Mouse (Mus musculus) c-Kit-positive CD71-positive TER-119-negative erythroid progenitor cells, embryonic 14.5 days (primary cell): ENCODE data around the gene Nup210.

Source experiments
- DNase-seq: peaks from one replicate; pipeline ENCODE4 v3.0.0-alpha.2; 2013; ENCODE audit warnings: low read depth

The Nup210 gene

DNA sequence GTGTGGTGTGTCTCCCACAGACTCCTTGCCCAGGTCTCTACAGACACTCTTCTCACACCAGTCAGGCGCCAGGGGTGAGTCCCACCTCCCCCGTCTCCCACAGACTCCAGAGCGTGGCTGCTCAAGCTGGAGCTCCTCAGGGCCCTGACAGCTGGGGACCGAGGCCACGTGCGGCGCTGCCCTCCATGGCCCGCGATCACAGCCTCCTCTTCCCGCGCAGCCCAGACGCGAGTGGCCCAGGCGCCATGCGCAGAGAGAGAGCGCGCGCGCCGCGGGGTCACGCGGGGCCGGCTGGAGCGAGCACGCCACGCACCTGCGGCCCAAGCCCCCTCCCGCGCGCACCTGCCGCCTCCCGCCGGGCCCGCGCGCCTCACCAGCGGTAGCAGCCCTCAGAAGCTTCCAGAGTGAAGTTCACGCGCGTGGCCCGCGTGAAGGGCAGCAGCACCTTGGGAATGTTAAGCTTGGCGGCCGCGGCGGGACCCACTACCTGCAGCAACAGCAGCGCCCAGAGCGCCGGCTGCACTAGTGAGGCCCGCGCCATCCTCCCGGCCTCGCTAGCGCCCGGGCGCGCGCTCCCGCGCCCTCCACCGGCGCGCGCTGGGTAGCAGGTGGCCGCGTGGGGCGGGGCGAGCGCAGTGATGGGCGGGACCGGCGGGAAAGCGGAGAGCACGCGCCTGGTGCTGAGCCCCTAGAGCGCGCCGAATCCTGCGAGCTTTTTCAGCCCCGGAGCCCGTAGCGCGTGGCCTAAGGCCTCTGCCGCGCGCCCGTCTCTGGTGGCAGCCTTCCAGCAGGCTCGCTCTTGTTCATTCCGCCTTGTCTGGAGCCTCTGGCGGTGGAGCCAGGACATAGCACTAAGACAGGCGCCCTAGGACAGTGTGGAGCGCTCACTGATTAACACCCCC is at the start of gene Nup210:
Gene Nup210 (minus strand): TSS at position 586 of the 902 bp plus-strand sequence.
- DNase-seq = peak; percentile 73

DNA sequence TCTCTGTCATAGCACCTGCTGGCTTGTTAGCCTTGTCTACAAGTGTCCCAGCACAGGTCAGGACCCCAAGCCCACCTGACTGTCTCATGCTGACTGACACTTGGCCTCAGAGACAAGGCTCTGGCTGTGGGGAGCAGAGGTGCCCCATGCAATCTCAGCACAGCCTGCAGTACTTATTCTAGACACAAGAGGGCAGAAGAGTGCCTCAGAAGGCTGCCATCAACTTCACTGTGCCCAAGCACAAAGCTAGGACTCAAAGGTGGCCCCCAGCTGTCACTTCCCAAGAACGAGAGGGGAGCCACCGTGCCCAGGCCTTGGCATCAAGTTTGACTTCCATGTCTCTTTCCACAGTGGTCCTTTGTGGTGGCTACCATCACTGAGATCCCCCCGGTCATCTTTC is 48.6 kb upstream of the Nup210 start:
- peak; percentile 73 for DNase-seq

DNA sequence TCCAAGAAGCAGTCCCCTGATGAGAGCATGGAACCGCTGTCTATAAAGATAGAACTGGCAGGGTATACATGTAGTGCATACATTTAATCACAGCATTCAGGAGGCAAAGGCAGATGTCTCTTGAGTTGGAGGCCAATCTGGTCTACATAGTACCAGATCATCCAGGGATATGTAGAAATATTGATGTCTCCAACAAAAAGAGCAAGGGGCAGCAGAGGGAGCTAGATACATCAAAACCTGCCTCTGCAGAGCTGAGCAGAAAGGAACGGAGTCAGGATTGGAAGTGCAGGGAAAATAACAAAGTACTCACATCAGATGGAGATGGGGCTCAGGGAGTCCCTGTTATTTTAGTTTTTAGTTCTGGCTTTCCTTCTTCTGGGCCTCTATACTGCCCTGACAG is 48.0 kb upstream of the Nup210 start:
- DNase-seq = no peak

DNA sequence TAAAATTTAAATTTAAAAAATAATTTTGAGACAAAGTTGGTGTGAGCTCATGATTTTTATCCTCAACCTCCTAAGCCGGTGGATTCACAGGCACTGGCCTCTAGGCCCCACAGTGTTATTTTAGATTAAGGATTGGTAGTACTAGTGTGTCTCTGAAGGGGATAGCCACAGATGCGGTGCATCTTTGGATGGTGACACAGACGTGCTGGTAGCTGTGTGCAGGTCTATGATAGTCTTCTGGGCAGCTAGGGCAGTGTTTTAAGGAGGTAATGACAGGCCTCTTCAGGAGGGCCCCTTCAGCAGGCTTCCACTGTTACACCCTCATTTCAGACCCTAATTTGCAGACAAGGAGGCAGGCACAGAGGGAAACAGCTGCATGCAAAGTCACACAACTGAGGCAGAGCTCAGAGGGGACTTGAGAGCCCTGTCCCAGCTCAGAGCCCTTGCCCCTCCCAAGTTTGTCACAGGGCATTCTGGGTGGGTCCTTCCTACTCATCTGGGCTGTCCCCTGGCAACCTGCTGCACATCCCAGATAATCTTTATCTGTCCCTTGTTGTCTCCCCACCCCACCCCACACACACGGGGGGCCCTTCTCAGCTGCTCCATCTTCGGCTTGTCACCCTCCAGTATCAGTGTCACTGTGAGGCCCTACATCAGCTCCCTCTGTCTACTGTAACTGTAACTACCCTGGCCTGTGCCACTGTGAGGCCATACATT is 46.7 kb upstream of the Nup210 start:
- peak; percentile 88 for DNase-seq

DNA sequence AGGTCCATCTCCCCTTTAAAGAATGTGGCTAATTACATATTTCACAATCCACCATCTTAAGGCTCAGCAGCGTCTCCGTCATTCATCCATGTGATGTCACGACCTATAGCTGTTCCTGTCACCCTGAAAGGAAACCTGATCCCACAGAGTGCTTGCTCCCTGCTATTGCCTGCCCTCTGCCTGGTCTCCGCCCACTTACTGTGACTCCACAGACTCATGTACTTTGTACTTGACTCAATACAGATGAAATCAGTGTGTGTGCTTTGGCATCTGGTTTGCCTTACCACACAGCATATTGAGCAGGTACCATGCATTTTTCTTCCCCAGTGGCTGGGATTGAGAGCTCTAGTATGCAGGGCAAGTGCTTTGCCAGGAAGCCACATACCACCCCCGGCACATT is 45.7 kb upstream of the Nup210 start:
- no peak for DNase-seq

DNA sequence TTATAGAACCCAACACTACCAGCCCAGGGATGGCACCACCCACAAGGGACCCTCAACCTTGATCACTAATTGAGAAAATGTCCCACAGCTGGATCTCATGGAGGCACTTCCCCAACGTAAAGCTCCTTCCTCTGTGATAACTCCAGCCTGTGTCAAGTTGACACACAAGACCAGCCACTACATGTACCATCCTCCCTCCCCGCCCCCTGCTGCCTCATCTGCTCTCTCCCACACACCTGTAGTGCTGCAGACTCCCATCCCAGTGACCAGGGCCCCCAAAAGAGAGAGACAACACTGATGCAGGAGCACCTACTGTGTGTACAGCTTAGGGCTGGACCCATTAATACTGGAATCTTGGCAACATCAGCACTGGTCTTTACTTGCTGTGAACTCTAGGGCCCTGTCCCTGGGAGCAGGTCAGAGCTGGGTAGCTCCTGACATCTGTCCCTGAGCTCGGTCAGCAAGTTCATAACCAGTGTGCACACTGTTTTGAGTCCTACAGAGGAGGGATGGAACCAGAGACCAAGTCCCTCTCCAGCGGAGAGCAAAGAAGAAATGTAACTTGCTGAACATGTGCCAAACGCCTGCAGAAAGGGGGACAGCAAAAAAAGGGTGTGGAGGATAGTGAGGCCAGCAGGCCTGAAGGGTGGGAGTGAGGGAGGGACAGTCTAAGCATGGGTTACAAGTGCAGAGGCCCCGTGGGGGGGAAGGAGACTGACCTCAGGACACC is 45.0 kb upstream of the Nup210 start:
- no peak for DNase-seq

DNA sequence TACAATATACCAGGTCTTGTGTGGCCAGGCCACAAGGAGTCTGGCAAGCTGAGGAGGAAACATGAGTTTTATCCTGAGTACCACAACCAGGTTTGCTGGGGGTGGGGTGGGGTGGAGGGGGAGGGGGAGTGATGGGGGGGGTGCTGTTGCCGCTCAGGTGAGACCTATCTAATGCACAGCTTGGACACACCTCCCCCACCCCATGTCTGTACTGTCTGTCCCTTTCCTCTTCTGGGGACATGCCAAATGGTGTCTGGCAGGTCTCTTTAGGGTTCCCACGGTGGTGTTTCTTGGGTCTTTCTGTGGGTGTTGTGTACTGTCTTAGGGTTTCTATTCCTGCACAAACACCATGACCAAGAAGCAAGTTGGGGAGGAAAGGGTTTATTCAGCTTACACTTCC is 44.3 kb upstream of the Nup210 start:
- no peak for DNase-seq

DNA sequence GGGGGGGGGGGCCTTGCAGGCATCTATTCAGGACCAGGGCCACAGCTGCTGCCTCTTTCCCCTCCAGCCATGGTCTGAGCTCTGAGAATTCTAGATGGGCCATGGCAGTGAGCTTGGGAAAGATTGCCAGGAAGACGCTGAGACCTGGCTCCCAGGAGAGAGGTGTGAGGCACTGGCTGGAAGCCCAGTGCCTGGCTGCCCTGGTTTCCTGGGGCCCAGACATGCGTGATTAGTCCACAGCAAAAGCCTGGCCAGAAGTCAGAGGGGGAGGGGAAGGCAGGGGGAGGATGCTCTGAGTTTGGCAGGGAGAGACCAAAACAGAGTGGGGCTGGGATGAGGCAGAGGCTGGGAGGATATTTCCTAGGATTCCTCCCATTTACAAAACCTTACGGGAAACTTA is 43.8 kb upstream of the Nup210 start:
- no peak for DNase-seq

DNA sequence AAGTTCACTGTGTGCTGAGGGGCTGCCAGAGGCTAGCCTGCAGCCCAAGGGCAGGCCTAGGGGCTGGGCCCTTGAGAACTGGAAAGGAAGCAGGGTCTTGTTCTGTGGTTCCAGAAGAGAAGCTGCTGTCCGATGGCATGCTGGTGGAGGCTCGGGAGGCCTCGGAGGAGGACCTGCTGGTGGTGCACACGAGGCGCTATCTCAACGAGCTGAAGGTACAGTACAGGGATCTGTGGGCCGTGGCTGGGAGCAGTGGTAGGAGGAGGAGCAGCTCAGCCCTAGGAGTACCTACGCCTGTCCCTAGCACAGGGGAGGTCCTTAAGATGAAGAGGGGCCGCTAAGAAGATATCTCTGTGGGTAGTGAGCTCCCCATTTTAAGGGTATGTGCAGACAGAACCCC is 42.4 kb upstream of the Nup210 start:
- no peak for DNase-seq

DNA sequence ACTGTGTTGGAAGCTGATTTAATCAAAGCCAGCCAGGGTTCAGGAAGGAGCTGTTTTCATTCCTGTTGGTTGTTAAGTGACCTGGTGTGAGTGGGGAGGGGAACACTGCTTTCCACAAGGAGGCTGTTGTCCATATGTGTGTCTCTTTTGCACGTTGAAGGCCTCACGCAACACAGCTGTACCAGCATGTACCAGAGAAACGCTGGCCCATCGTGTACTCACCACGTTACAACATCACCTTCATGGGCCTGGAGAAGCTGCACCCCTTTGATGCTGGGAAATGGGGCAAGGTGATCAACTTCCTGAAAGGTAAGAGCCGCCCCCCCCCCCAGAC is 40.6 kb upstream of the Nup210 start:
- no peak for DNase-seq

DNA sequence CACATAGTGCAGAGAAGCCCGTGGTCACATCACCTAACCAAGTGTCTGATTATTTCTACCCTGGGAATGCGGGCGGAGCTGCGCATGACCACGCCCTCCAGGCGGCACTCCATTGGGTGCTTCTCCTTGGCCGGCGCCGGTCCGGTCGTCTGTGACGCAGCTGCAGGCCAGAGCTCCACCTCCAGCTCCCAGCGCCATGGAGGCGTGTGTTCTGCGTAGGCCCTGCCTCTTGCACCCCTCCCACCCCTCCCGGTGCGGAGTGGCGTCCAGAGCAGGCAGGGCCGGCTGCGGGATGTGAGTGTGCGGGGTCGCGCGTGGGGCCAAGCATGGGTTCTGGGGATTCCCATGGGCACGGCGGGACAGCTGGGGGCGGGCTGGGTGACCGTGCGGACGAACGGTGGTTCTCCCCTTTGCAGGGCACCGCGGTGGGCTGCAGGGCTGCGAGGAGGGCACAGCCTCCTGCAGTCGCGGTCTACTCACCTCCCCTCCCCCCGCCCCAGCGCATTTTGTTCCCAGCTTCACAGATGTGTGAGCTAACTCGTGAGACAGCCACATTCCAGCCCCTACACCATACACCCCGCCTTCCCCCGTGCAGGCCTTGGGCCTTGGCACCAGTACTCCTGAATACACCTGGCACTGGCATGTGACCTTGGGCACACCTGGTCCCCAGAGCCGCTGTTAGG is 40.1 kb upstream of the Nup210 start, which contains the start of gene Hdac11:
Gene Hdac11 (plus strand): TSS at position 112 of the 683 bp plus-strand sequence.
- DNase-seq = peak; percentile 86

DNA sequence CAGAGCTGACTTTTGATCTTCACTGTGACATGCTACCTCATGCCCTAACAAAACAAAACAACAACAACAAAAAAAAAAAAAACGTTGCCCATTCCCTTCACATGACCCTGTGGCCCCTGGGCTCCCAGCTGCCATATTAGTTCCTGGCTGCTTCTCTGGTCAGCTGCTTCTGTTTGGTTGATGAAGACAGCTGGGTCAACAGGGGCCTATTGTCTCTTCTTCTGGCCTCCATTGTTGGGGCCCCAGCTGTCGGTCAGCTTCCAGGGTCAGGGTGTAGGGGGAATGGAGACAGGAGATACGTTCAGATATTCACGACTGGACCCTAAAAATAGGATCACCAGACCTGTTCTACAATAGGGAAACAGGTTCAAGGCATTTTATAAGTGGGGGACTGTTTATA is 39.4 kb upstream of the Nup210 start:
- DNase-seq = no peak

DNA sequence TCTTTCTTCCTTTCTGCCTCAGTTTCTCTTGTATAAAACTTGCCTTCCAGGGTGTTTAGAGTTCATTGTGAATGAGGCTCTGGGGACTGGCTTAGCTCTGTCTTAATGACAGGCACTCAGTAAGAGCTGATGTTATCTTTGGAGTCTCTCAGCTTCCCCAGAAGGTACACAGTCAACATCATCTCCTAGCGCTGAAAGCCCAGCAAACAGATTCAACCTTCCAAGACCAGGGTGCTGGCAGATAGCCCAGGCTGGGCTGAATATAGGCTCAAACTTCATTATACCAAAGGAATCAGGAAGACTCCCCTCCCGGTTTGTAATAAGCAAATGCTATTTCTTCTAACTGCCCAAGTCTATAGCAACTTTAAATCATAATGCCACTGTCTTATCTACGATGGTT is 38.7 kb upstream of the Nup210 start:
- no peak for DNase-seq

DNA sequence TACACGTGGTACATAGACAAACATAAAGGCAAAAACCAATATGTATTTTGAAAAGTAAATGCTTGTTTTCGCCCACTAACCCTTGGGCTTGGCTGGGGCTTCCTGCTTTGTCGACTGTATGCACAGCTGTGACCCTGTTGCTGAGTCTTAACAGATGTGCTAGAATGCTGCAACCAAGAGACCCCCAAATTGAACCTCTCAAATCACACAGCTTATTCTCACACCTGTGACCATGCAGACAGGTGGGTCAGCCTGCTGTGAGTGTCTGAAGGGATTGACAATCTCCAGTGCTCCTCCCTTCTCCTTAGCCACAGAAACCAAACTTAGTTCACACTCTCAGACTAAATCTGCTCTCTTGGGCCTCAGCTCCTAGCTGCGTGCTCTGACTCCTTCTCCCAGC is 38.1 kb upstream of the Nup210 start:
- DNase-seq = no peak

DNA sequence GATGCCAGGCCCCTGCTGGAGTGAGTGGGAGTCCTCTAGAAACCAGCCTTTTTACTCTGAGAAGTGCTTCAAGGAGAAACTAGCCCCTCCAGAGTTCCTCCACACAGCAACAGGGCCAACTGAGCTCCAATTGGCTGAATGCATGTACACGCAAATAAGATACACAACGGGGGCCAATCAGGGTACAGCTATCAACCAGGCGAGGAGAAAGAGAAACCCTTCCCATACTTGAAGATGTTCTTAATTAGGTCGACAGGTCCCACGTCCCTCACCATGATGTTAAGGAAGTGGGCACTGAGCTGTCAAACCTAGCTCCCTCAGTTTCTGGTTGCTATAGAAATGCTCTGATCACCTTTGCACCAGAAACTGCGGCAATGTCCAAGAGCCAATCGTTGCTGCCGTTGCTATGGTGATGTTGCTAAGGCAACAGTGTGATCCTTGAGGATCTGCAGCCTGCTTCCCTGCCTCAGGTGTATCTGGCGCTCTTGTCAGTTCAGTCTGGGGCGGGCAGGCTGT is 37.0 kb upstream of the Nup210 start:
- DNase-seq = no peak

DNA sequence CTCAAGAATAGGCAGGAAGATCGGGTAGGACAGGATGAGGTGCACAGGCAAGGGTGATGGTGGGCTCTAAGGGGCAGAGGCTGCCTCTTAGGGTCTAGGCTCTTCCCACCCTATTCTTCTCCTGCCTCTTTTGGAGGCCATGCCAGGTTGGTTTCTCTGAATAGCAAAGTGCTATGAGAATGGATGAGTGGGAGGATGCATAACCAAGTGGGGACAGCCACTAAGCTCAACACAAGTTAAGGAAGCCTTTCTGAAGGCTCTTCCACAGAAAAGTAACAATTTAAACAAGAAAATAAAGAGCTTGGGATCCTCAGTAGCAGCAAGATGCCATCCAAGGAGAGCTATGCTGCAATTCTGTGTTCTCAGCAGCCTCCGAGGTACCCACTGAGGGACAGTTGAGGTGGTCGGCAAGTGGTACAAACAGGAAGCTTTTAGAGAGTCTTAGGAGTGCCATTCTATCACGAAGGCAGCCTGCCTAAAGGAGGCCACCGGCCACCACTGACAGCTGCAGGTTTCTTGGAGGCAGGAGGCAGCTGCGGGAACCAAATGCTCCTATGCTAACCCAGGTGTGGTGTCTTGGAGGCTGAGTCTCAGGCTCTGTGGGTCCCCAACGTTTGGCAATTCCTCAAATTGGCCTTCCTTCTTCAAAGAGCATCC is 36.4 kb upstream of the Nup210 start:
- no peak for DNase-seq

DNA sequence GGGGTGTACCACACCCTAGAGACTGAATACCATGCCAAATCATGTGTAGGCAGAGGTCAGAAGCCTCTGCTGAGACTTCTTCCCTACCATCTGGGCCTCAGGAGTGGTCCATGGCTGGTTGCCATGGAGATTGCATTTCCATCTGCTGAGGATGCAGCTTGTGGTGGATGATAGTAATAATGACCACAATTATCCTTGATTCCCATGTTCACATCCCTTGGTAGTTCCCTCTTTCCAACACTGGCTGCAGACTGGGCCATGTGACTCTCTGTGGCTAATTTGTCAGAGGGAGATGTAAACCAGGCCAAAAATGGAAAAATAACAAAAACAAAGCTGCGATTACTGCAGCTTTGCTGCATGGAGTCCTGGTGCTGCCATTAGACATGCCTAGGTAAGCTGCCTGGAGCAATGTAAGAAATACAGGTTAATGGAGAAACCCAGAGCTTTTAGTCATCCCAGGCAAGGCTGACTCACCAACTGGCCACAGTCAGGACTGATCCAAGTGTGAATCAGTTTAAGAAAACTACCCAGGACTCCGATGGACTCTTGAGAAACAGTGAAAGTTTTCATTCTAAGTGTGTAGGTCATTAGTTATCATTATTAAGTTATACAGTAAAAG is 30.6 kb upstream of the Nup210 start:
- no peak for DNase-seq

DNA sequence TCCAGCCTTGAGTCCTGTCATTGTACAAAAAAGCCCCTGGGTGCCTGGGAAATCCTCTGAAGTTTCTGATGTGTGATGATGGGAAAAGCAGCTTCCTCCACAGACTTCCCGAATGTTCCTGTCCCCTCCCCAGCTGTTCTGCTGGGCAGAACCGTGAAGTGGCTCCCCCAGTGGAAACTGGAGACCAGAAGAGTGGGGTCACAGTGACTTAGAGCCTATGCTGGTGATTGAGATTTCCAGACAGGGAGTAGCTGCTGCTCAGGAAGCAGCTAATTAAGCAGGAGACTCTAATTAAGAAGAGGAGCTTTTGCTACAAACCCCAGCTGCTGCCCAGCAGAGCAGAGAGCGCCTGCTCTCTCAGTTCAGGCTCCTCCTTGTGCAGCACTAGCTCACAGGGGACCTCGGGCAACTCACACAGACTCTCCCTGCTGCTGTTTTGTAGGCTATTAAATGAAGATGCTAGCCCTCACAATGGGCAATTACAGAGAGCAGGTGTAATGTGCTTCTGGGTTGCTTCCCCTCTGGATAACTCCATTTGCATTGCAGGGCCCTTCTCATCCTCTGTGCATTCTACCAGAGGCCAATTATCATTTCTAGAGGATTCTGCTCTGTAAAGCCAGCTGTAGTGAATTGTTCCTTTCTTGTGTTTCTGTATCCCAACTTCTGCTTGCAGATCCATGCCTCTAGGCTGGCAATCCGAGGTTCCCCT is 30.0 kb upstream of the Nup210 start:
- no peak for DNase-seq

DNA sequence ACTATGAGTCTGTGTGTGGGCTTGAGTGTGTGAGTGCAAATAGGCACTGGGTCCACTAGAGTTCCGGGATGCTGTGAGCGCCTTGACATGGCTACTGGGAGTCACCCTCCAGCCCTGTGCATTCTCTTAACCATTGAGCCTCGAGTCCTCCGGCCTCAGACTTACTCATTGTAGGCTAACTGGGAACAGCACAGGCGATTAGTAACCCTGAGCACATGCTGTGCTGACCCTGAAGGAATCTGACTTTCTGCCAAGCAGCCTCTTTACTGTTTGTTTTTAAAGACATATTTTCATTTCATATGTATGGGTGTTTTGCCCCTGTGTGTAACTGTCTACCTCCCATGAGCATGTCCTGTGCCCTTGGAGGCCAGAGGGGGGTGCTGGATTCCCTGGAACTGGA is 28.9 kb upstream of the Nup210 start:
- DNase-seq = no peak

DNA sequence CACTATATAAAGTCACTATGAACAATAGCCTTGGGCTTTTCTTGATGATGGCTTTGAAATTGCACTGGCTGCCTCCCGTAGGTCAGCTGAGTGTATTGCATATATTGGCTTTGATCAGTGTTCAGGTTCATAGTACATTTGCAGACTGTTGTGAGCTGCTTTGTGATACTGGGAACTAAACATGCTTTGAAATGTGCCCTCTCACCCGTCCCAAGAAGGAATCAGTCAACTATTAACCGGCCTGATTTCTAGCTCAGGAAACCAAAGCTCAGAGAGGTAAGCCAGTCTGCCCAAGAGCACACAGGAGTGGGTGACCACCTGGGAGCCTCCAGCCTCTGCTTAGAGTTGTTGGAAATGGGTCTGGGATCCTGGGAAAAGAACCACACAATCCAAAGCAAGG is 28.4 kb upstream of the Nup210 start:
- no peak for DNase-seq
